Mouse (Mus musculus) heart, postnatal 0 days (tissue): ENCODE measurements around the gene Ddo.

Experiments
- CTCF ChIP-seq: IDR thresholded peaks from 2 replicates; pipeline ENCODE4 v1.5.1; 2016; ENCODE audit warnings: antibody characterized with exemption, control low read depth, low read depth
- EP300 ChIP-seq: IDR thresholded peaks from 2 replicates; pipeline ENCODE4 v1.6.1; 2016; ENCODE audit warnings: antibody characterized with exemption, low read depth

- TF ChIP-seq CTCF (no peak), EP300 (no peak)
Measured at GRCm38 (mm10) chr10:40718362-40718761, 88.6 kb downstream of the Ddo start.
